Mouse (Mus musculus) layer of hippocampus, adult 8-10 months (tissue): Measurements from ENCODE around the gene Cfap300. TPM values are rescaled to one million over a fixed set of nuclear protein-coding genes. Genes with fewer than 3 reads are reported as not detected.

Source experiments
- DNase-seq, 2 experiments: peaks; one replicate each; pipeline ENCODE4 v3.0.0; 2022; ENCODE audit warnings: low spot score in 2 of 2
- total RNA-seq, 4 experiments: library from RNA; stranded (reverse); gene quantifications; 2 replicates each; pipeline ENCODE4 v1.2.4; 2022

Gene Cfap300
- total RNA-seq, result 10 to 100 TPM; 10.0 to 13.5 (median 13.0) TPM

DNA sequence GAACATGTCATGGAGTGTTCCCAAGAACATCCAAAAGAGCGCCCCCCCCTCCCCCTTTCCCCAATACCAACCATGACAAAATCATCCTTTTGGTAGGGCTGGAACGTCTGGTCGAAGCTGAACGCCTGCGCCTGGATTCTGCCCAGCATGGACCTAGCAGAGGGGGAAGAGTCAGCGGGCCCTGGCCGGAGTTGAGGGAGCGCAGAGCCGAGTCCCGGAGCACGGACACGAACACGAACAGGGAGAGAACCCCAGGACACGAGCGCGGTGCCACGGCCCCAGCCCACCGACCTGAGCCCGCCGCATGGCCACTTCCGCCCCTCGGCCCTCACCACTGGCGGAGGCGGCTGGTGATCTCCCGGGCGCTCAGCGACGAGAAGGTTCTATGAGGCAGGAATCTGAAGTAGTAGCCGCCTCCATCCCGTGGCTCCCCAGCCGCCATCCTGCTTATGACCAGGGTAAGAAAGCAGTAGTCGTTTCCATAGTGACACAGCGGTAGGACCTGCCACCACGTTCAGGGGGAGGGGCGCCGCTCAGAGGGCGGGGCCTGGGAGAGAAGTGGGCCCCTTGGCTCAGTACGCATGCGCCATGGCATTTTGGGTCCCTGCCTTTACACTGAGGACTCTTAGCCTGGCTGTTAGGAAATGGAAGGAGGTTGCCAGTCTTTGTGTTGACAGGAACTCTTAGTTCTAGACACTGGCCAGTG lies at the start of gene Cfap300:
Gene Cfap300, minus strand, starts transcription at position 486 of the 706 bp plus-strand sequence.
- peak; percentile 94 for DNase-seq

DNA sequence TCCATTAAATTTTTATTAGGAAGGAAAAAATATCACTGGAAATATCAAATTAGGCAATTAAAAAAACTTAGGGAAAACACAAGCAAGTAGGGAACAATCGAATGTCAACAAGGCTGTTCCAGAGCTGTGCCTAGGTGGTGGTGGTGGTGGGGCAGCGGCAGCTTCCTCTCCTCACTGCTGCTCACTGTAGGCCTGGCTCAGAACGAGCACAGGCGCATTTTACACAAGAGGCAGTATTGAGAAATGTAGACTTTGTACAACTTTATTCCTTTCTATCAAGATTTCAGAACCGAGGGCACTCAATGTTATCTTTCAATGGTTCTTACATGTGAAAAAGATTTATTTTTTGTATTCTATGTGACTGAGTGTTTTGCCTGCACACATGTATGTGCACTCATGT lies 36.3 kb upstream of the Cfap300 start:
- no peak for DNase-seq

DNA sequence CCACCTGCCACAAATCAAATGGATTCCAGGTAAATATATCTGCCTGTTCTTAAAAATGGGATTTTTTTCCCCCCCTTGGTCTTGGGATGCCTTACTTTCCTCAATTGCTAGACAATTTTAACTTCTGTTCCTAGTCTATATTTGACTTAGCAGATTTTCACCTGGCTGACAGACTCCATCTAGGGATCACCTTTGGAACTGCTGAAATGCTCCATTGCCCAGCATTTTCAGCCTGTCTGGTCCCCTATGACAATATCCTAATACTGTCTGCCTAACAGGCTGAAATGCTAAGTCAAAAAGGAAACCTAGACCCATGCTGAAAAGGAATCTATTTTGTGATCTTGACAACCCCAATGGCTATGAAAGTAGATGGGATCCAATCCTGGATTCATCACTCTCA lies 31.7 kb upstream of the Cfap300 start:
- DNase-seq, result no peak

DNA sequence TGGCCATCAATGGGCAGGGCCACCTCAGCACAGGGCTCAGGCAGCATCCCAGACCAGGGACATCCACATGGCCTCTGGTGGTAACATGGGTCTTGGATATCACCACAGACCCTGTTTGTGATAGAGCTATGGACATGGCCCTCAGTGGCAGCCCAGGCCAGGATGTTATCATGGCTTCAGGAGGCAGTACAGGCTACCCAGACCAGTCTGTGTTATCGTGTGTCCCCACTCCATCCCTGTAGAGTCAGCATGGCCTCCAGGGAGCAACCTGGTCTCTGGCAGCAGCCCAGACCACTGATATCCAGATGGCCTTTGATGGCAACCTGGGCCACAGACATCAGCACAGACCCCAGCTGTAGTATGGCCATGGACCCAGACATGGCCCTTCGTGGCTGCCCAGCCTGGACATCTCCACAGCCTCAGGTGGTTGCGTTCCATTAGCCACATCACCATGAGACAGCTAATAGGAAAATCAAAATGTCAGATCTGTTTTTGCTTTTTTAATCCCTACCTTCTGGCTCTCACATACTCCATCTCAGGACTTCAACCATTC lies 30.7 kb upstream of the Cfap300 start:
- DNase-seq, result no peak

DNA sequence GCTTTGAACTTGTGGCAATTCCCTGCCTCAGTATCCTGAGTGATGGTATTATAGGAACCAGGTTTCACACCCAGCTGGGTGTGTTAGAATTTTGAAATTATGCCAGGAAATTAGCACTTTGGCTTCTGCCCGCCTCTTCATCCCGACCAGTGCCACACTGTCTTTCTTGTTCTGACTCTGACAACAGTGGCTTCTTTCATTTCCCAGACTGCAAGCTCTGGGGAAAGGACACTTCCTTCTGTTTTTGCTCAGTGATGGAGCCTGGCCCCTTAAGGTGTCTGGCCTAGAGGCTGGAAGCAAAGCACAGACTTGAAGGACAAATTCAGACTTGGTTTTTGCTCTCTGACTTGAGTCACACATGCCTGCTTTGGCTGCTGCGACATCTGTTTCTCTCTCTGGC lies 17.0 kb upstream of the Cfap300 start:
- DNase-seq, result no peak

DNA sequence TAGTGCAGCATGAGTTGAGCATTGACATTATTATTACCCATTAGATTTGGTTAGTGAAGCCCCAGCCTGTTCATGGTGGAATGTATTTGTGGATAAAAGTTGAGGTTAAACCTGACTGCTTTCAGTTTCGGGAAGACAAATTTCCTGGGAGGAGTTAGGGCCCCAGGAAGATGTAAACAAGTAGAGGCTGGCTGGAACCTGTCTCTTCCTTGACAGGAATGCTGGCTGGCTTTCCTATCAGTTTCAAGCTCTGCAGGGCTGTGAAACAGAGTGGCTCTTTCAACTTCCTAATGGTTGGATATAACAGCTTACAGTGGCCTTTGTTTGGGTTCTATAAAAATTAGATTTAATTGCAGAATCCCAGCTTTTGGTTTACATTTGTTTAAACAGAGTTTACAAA lies 12.2 kb upstream of the Cfap300 start:
- DNase-seq, result no peak

DNA sequence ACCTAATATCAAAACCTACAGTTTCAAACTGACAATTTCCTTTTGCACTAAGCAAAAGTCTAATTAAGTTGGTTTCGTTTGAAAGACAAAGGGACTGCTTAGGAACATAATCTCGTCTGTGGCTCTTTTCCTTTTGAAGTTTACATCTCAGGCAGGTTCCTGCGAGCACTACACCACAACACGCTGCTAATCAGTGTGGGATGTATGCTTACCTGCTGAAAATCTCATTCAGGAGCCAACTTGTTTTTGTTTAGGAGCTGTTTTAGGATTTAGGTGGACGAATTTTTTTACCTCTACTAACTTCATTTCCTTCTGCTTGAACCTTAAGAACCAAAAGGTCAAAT lies 393 bp upstream of the Cfap300 start:
- no peak for DNase-seq

DNA sequence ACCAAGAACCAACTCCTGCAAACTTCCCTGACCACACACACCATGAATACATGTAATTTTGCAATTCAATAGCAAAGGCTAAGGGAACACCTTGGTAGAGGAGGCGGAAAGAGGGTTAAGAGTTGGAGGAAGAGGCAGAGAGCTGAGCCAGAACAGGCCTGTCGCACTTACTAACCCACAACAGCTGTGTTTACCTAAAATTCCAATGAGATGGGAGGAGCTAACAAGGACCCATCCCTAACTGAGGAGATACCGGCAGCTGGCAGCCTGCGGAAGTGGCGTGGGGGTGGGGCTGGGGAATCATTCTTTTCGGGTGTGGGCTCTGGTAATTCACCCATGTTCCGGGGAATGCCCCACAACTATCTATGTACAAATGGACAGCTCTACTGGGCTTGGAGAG lies 7.1 kb downstream of the Cfap300 start:
- no peak for DNase-seq

DNA sequence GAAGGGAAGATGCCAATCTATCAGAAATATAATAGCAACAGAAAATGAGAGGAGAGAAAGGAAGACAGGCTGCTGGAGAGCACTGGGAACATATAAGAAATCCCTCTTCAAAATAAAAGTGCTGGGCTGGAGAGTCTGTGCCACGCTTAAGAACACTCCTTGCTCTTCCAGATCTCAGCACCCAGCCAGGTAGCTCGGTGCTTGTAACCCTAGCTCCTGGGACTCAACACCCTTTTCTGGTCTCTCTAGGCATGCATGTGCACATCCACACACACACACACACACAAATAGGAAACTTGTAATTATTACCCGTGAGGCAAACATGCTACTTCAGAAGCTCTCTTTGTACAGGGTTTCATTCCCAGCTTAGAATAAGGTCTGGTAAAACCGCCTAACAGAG lies 7.5 kb downstream of the Cfap300 start:
- no peak for DNase-seq

DNA sequence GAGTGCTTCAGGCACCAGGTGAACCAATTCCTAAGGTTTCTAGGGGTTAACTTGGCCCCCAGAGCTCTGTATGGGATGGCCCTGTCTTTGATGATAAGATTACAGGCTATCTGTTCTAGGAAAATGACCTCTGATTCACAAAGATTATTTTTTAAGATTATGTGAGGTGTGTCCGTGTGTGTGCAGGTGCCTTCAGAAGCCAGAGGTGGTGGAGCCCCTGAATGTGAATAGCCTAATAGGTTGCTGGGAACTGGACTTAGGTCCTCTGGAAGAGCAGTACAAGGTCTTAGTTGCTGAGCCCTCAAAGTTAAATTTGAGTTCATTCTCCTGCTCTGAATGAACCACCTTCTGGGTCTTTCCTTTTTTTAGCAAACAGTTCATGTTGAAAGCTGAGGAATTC lies 8.5 kb downstream of the Cfap300 start:
- DNase-seq, result no peak

DNA sequence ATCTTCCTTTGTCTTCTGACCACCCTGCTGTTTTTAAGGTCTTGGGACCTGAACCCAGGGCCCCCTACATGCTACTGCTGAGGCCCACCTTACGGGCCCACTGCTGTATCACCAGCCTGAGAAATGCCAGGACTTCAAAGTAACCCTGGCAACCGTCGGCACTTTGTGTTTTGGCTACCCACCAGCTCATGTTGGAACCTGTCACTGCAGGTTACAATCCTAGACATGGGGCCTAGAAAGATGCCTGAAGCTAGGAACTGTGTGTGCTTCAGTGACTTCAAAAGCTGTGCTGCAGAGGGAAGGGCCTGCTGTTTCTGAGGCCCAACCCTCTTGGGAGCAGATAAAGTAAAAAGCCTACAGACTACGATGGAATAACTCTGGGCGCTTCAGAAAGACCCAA lies 9.8 kb downstream of the Cfap300 start:
- no peak for DNase-seq

DNA sequence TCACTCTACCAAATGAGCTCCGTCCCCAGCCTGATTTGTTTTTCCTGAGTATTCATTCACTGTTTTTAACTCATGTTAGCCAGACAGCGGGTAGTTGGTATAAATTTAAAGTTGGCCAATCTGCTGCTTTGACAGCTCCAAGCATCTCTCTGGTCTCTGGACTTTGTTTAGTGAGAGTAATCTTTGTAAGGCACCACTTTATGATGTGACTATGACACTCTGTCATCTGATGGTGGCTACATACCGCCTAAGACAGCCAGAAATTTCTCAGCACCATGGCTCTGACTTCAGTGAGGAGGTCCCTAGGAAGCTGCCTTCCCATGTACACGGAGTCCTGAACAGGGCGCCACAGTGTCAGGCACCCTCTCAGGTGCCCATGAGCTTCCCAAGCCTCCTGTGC lies 24.0 kb downstream of the Cfap300 start:
- DNase-seq, result no peak

DNA sequence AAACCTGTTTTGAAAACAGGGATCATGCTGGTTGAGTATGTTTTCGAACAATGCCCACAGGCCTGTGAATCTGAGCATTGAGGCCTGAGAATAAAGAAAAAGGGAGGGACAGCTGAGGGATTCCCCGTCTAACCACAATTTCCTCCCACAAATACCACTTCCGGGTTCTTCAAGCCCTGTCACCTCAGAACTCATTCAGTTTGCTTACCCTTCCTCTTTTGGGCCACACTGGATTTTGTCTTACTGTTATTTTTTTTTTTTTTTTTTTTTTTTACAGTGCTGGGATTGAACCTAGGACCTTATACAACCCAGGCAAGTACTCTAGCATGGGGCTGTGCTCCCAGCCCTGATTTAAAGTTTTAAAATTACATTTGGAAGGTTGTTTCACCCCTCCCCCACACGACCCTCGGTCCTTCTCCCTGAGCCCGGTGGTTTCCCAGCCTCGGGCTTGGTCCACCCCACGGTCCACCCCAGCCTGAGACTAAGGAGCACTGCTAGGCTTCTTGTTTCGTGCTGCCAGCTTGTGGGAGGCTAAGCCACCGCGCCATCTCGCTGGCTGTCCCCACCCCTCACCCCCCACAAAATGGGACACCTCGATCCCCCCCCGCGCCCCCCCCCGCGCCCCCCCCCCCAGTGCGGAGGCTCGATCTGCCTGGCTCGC lies 25.2 kb downstream of the Cfap300 start:
- DNase-seq, result no peak

DNA sequence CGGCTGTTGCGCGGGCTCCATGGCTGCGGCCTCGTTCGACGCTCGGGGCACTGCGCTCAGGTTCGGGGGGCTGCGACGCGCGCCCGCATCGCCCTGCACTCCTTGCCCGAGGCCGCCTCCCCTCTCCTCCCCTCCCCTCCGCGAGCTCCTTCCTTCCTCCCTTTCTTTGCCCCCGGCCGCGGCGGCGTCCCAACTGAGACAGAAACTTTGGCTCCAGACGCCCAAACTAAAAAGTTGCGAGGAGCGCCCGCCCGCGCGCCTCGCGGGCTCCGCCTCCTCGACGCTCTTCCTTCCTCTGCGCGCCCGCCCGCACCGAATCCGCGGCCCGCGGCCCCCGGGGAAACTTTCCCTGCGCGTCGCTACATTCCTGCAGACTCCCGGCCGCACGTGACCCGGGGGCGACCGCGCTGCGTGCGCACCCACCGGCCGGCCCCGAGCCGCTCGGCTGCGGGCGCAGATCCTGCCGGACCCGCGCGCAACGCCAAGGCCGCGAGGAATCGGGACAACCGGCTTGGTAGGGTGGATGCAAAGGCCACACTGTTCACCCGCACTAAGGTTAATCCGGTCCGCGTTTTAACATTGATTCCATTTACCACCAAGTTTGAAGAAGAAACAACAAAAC lies 38.1 kb downstream of the Cfap300 start, which contains the start of gene Yap1:
Gene Yap1, minus strand, starts transcription at position 227 of the 622 bp plus-strand sequence.
- peak; percentile 55 to 59 for DNase-seq

DNA sequence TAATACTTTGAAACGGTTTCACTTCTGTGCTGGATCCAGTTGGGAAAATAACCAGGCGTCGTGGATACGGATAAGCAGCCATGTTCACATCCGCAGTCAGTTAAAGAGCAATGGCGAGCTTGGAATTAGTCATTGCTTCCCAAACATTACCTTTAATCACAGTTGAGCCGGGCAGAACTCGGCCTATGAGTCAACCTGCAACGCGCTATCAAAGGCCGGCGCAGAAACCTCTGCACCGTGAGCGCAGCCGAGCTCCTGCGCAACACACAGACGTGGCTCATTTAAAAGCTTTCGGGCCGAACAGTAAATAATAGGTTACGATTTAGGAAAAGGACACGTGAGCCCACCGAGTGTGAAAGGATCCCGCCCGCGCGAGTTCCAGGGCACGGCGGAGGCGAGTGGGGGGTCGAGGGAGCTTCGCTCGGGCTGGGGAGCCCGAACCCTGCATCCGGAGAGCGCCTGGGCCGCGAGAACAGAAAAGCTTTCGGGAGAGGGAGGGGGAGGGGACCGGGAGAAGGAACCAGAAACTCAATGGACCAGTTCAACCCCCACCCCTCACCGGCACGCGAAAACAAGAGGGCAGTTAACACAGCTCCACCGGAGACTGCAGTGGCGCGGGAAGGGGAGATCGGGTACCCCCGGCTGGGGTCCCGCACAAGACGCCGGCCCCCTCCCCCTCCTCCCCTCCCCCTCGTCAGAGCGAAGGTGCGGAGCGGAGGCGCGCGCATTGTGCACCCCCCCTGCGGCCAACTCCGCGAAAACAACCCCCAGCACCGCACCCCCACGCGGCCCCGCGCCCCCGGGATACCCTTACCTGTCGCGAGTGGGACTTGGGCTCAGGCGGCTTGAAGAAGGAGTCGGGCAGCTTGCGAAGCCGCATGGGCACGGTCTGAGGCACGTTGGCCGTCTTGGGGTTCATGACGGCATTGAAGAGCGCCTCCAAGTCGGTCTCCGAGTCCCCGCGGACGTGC lies 39.0 kb downstream of the Cfap300 start:
- peak in 1 of 2 experiments; percentile 49 for DNase-seq

DNA sequence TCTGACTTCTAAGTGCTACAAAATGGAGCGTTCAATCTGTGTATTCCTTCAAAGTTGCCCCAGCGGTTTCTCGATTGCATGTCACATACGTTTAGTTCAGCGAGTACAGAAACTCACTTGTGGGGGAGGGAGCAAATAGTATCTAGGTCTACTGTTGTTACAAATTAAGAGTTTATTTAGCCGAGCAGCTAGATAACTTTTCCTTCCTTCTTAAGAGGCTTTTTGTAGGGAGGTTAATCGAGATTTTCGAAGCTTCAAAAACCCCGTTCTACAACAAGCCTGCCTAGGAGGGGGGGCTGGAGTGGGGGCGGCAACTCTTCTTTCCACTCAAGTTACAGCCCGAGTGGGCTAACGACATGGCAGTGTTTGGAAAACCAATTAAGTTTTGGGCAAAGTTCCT lies 39.8 kb downstream of the Cfap300 start:
- no peak for DNase-seq

DNA sequence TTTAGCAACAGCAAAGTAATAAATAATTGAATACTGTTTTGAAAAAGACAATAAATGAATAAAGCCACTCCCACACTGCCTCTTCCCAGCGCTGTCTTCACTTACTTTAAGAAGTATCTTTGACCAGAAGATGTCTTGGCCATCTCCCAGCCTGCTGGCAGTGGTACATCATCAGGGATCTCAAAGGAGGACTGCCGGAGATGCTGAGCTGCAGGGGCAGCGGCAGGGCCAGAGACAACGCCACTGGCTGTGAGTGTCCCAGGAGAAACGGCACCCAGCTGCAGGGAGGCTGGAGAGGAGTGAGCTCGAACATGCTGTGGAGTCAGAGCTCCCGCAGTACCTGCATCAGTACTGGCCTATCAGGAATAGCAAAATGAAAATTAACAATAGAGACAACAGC lies 41.3 kb downstream of the Cfap300 start:
- DNase-seq, result no peak

DNA sequence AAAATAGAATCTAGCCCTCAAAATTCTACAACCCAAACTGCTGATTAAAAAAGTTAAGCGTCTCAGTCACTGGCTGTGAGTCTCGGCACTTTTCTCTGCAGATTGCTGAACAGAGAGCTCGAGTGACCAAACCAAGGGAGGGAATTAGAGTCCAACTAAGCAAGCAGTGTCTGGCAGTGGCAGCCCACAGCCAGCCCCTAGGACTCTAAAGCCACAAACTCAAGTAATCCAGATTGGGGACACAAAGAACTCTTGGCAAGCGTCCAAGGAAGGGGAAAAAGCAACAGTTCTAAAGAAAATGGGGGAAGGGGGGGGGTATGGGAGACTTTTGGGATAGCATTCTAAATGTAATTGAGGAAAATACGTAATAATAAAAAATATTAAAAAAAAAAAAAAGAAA lies 48.3 kb downstream of the Cfap300 start:
- DNase-seq, result no peak

DNA sequence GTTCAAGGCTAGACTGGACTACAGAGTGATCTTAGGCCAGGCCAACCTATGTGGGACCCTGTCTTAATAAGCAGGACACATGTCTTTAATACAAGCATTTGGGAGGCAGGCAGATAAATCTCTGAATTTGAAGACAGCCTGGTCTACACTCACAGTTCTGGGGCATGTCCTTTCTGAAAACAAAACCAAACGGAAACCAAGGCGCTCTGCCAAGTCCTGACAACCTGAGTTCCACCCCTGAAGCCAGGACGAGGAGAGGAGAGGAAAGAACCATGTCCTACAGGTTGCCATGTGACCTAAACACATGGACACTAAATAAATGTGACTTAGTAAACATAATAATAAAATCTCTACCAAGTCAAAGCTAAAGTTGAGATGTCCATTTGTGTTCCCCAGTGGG lies 50.0 kb downstream of the Cfap300 start:
- no peak for DNase-seq

DNA sequence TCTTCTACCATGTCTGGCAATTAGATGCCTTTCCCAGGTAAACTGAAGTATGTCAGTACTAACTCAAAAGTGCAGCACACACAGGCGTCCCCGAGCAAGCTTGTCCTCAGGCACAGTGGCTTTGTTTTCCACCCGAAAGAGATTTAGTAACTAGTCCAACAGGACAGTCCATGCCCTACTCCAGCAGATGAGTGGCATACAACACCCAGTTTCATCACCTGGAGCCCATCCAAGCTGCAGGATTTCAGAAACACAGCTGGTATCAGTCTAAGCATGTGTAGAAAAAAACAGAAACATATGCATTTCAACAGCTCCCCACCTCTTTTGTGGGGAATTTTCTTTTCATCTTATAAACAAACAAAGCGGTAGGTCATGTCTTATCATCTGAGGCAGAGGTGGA lies 51.7 kb downstream of the Cfap300 start:
- no peak for DNase-seq

DNA sequence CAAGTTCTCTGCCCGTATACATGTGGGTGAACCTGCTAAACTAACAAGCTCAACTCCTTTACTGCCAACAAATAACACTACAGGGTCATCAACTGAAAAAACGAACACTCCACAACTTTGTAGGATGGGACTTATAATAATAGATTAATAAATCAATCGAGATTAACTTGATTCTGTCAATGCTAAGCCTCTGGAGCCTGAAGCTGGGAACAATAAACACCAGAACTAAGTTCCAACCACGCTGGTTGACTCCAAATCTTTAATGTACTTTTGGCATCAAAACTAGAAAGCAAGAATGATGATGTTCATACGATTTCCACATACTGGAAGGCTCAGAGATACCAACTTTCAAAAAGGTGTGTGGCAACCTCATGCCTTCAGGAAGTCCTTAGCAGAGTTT lies 55.5 kb downstream of the Cfap300 start:
- no peak for DNase-seq
